Mouse (Mus musculus) left cerebral cortex, postnatal 14 days (tissue): ENCODE results near the gene Ppp1r14a. TPM values are rescaled to one million over a fixed set of nuclear protein-coding genes. Genes with fewer than 3 reads are reported as not detected.

Experiments
- DNase-seq, 2 experiments: peaks; one replicate each; pipeline ENCODE4 v3.0.0; 2021 to 2022; ENCODE audit warnings: low spot score in 2 of 2, mixed read lengths in 1 of 2
- intact Hi-C: fragments of 180-260 bp; cut with DNase I; formaldehyde crosslinking; loops from one replicate; pipeline ENCODE4 v1.15.1; 2025
- total RNA-seq, 2 experiments: library from RNA; stranded (reverse); gene quantifications; 2 replicates each; pipeline ENCODE4 v1.2.3; 2021

The Ppp1r14a gene
- total RNA-seq, 2 experiments from 2014 or later, result 6.6 to 8.0 TPM

DNA sequence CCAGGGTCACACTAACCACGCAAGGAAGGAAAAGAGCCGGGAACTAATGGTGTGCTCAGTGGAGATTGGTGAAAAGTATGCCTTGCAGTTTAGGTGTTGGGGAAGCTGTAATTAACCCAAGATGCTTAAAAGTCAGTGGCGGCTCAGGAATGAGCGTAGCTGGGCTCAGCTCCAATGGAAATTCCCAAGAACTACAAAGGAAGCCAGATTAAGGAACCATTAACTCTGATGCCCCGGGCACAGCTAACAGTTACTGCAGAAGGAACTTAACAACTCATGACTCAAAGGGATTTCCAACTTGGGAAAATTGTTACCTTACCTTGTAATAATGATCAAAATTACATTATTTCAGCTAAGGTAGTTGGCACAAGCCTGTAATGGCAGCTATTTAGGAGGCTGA lies 12.4 kb upstream of the Ppp1r14a start:
- intact Hi-C loops, result no loop called here
- DNase-seq, result no peak

- intact Hi-C loops, result no loop called here
- DNase-seq, result no peak
Observed at GRCm38 (mm10) chr7:29277510-29277909, 11.6 kb upstream of the Ppp1r14a start.

DNA sequence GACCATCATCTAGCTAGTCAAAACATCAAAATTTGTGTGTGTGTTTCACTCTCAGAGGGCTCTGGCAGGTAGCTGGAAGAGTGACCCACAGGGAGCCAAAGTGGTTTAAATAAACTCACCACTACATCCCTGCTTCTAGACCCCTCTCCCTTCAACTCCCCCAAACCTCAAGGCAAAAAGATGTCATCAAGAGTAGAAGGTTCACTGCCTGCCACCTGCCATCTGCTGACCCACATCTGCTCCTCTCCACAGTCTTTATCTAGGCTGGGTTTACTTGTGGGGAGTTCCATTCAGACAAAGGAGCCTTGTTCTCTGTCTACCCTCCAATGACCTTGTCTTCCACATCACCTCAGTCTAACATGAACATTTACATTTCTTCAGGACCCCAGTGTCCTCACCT lies 9.8 kb upstream of the Ppp1r14a start:
- no peak for DNase-seq
- intact Hi-C loops, result no loop called here

GRCm38 (mm10) chr7:29279924-29280323 lies 9.2 kb upstream of the Ppp1r14a start:
- intact Hi-C loops, result no loop called here
- DNase-seq, result no peak

DNA sequence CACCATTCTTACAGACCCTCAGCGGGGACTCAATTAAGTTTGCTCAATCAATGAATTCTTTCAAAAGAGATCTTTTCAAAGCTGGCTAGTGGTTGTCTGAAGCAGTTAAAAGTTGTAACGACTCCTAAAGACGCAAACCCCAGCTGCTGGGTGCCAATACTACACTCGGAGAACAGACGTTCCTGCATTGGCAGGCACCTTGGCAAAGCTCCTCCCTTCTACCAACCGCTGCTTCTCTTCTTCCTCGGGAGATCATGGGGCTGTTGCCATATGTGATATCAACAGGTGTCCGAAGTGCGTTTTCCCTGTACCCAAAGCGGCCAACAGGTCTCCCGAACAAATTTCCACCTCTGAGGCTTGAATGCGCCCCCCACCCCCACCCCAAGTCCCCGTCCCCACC lies 8.3 kb upstream of the Ppp1r14a start:
- intact Hi-C loops, result no loop called here
- no peak for DNase-seq

- DNase-seq, result peak; percentile 24 to 28
- intact Hi-C loops, result no loop called here
Observed at GRCm38 (mm10) chr7:29281201-29282073, 7.7 kb upstream of the Ppp1r14a start, which contains the start of gene Spint2. TSS of gene Spint2 (minus strand) at chr7:29281912.

GRCm38 (mm10) chr7:29282074-29282554 lies 7.0 kb upstream of the Ppp1r14a start:
- DNase-seq, result no peak
- intact Hi-C loops, result no loop called here

GRCm38 (mm10) chr7:29283876-29284275 lies 5.2 kb upstream of the Ppp1r14a start:
- intact Hi-C loops, result no loop called here
- no peak for DNase-seq

- DNase-seq, result no peak
- intact Hi-C loops, result no loop called here
Observed at GRCm38 (mm10) chr7:29284523-29284922, 4.6 kb upstream of the Ppp1r14a start.

DNA sequence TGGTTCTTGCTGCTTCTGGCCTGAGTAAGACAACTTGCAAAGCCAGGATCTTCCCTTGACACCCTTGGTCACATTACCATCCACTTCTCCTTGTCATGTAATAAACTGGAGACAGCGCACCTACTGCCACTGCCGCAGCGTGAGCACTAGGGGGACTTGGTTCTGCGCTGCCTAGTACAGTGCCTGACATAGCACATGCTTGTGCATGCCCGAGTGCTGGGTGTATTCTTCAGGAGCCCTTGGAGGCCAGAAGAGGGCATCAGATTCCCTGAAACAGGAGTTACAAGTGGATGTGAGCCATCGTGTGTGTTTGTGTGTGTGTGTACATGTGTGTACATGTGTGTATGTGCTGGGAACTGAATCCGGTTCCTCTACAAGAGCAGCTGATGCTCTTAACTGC lies 1.6 kb upstream of the Ppp1r14a start:
- intact Hi-C loops, result no loop called here
- DNase-seq, result no peak

- intact Hi-C loops, result no loop called here
- DNase-seq, result no peak
Observed at GRCm38 (mm10) chr7:29288079-29288478, 1.0 kb upstream of the Ppp1r14a start.

GRCm38 (mm10) chr7:29289856-29290255 lies 748 bp downstream of the Ppp1r14a start:
- intact Hi-C loops, result loop anchor here (10.0 kb wide), 1 partner anchor 165 kb away; the partner anchor contains the start of gene Ryr1
- no peak for DNase-seq

- intact Hi-C loops, result loop anchor here (10.0 kb wide), 1 partner anchor 166 kb away; the partner anchor contains the start of gene Ryr1
- DNase-seq, result no peak
Observed at GRCm38 (mm10) chr7:29290691-29291485, 1.8 kb downstream of the Ppp1r14a start.

DNA sequence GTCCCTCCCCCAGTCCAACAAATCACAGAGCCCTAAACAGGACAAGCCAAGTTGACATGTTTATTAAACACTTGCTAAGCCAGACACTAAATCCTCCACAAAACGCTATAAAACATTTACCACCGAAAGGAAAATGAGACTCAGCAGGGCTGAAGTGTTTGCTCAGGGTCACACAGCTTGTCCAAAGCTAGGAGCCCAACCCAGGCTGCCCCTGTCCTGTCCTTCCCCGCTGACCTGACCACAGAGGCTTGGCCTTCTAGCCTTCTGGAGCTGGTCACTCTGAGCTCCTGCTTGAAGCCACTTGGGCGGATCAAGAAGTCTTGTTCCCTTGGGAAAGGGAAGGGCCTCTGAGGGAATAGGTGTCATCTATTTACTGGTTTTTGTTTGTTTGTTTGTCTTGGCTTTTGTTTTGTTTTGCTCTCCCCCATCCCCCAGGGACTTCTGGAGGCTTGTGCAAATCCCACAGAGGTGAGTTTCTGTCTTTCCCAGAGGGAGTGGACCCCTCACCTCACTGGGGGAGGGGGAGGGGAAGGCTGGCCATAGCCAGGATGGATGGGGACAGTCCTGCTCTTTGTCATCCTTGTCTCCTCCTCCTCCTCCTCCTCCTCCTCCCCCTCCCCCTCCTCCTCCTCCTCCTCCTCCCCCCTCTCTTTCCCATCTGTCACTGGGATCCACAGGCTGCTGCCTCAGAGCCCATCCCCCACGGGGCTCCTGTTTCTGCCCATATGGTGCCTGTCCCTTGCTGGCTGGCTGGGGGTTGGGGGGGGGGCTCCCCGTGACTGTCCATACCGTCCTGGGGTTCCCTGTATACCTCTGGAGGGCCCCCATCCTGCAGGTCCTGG lies 2.7 kb downstream of the Ppp1r14a start:
- intact Hi-C loops, result loop anchor here (10.0 kb wide), 1 partner anchor 167 kb away; the partner anchor contains the start of gene Ryr1
- DNase-seq, result no peak

GRCm38 (mm10) chr7:29292458-29293098 lies 3.5 kb downstream of the Ppp1r14a start:
- intact Hi-C loops, result loop anchor here (10.0 kb wide), 1 partner anchor 168 kb away; the partner anchor contains the start of gene Ryr1
- DNase-seq, result no peak

DNA sequence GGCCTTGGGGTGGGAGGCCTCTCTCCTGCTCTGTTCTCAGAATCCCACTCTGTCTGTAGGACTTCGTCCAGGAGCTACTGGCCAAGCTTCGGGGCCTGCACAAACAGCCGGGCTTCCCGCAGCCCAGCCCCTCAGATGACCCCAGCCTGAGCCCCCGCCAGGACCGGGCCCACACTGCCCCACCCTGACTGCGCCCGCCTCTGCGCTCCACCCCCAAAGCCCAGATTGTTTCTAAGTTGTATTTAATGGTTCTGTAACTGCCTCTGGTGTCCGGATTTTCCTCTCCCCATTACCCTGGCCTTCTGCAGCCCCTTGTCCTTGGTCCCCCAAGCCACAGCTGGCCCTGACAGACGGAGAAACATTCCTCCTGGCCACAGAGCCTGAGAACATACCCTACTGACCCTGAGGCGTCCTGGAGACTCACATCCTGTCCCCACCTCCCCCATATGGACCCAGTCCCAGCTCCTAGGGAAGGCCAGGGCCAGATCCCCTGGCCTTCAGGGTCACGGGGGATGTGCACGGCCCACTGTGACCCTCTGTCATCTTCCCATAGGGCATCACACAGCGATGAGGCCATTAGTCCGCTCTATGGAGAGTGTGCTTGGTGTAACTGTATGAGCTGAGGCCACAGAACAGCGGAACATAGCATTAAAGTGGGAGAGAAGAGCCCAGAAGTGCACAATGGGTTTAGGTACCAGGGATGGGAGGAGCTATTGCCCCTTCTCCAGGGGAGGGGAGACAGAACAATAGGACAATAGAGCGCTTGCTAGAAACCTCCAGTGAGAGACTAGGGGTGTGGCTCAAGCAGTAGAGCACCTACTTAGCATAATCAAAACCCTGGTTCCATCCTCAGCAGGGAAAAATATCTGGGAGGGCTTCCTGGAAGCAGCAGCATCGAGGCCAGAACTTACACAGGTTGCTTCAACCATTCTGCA lies 4.3 kb downstream of the Ppp1r14a start:
- no peak for DNase-seq
- intact Hi-C loops, result loop anchor here (10.0 kb wide), 1 partner anchor 169 kb away; the partner anchor contains the start of gene Ryr1

DNA sequence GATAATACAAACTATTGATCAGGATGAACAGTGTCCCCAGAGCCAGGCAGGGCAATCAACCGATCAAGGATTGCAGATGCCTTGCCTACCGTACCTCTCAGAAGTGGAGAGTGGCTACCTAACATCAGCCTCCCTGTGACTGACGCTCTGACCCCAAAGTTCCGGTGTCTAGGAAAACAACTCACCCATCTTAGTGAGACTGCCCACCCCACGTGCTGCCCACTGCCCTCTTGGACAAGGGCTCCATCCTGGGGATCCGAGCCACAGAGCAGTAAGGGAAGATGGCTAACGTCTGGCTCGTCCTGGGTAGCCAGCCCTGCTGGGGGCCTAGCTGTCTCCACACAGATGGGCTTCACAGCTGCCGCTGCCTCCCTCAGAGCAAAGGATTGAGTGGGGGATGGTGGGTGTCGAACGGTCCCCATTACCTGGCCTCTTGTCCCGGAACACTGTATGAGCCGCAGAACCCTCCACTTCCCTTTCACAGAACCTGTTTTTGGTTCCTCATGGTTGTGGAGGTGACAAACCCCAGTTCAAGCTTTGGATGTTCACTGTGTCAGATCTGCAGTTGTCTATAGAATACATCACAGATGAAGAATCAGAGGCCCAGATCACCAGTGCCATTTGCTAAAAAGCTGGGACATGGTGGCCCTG lies 5.1 kb downstream of the Ppp1r14a start:
- intact Hi-C loops, result loop anchor here (10.0 kb wide), 1 partner anchor 169 kb away; the partner anchor contains the start of gene Ryr1
- no peak for DNase-seq
